Mouse (Mus musculus) gastrocnemius, postnatal 14 days (tissue): ENCODE results near the gene Slc7a3. TPM values are rescaled to one million over a fixed set of nuclear protein-coding genes. Genes with fewer than 3 reads are reported as not detected.
"Not testable (repeated sequence)": the region's sequence is repeated elsewhere in the genome, so short reads cannot be mapped to it uniquely, and the experiment has no call there.

Source experiments
- DNase-seq: peaks from one replicate; pipeline ENCODE4 v3.0.0; 2021; ENCODE audit warnings: mixed read lengths
- intact Hi-C: fragments of 180-260 bp; cut with DNase I; formaldehyde crosslinking; loops from one replicate; pipeline ENCODE4 v1.15.1; 2025; ENCODE audit warnings: low total_unique reads
- long read RNA-seq, 2 experiments: library from polyadenylated mRNA; stranded (forward); transcript quantifications; one replicate each; pipeline ENCODE4 v2.0.0; 2021
- total RNA-seq, 2 experiments: library from RNA; stranded (reverse); gene quantifications; 2 replicates each; pipeline ENCODE4 v1.2.3; 2021

Gene Slc7a3
- total RNA-seq = under 1 TPM in 1 of 2 experiments, not detected in 1; 0.09 TPM
- long read RNA-seq, experiment 1, partial matches to known transcripts = 0 of 2 reads
- long read RNA-seq, experiment 1, other reads (novel, unspliced or antisense) = 2 of 2 reads
- long read RNA-seq, experiment 2 = 0 reads

- DNase-seq = no peak
- intact Hi-C loops = no loop called here
These were observed at the start of gene Slc7a3 for GRCm38 (mm10) chrX:101085920-101086319. Slc7a3 (minus strand) TSS chrX:101086020.

- DNase-seq = no peak
- intact Hi-C loops = no loop called here
These were observed 46.4 kb upstream of the Slc7a3 start for GRCm38 (mm10) chrX:101131992-101132791.

- intact Hi-C loops = no loop called here
- DNase-seq = peak; percentile 49
These were observed 45.2 kb upstream of the Slc7a3 start for GRCm38 (mm10) chrX:101131001-101131400.

- DNase-seq = no peak
- intact Hi-C loops = no loop called here
These were observed 42.7 kb upstream of the Slc7a3 start for GRCm38 (mm10) chrX:101128559-101128958.

- intact Hi-C loops = no loop called here
- DNase-seq = no peak
These were observed 41.2 kb upstream of the Slc7a3 start for GRCm38 (mm10) chrX:101126977-101127376.

- intact Hi-C loops = no loop called here
- peak; percentile 23 for DNase-seq
These were observed 40.7 kb upstream of the Slc7a3 start for GRCm38 (mm10) chrX:101126474-101126955.

- DNase-seq = no peak
- intact Hi-C loops = no loop called here
These were observed 34.7 kb upstream of the Slc7a3 start for GRCm38 (mm10) chrX:101120546-101120945.

- intact Hi-C loops = not testable (repeated sequence)
These were observed 609 bp downstream of the Slc7a3 start for GRCm38 (mm10) chrX:101085211-101085610.

GRCm38 (mm10) chrX:101084192-101084591 is 1.6 kb downstream of the Slc7a3 start:
- intact Hi-C loops = no loop called here
- no peak for DNase-seq

More at GRCm38 (mm10) chrX:101085211-101085610, 609 bp downstream of the Slc7a3 start:
- not testable (repeated sequence) for DNase-seq

GRCm38 (mm10) chrX:101065245-101065644 is 20.6 kb downstream of the Slc7a3 start:
- intact Hi-C loops = no loop called here

GRCm38 (mm10) chrX:101063503-101063902 is 22.3 kb downstream of the Slc7a3 start:
- no peak for DNase-seq
- intact Hi-C loops = no loop called here

More at GRCm38 (mm10) chrX:101065245-101065644, 20.6 kb downstream of the Slc7a3 start:
- DNase-seq = no peak

GRCm38 (mm10) chrX:101059541-101059940 is 26.3 kb downstream of the Slc7a3 start, which contains the start of gene Tex11:
Tex11 (minus strand) TSS chrX:101059667.
- DNase-seq = no peak
- intact Hi-C loops = no loop called here

Other genes with a start within 250 kb of the Slc7a3 start
- not detected for gene Tex11, start 26.4 kb downstream of the Slc7a3 start, total RNA-seq
- gene Snx12, start 136.5 kb upstream of the Slc7a3 start, total RNA-seq = 10 to 100 TPM; 37.3 to 41.3 TPM
- 10 to 100 TPM; 42.1 to 50.3 TPM for gene Foxo4, start 168.5 kb upstream of the Slc7a3 start, total RNA-seq
- not detected for gene Gm614, start 178.0 kb upstream of the Slc7a3 start, total RNA-seq
- gene Il2rg, start 182.2 kb upstream of the Slc7a3 start, total RNA-seq = 1 to 10 TPM; 5.2 to 7.1 TPM
- gene Gm20489, start 183.0 kb upstream of the Slc7a3 start, total RNA-seq = not detected
- 10 to 100 TPM; 15.0 to 19.7 TPM for gene Med12, start 188.0 kb upstream of the Slc7a3 start, total RNA-seq
- under 1 TPM; 0.18 to 0.66 TPM for gene Nlgn3, start 213.1 kb upstream of the Slc7a3 start, total RNA-seq